15 mouse cellular contexts compared by ENCODE assay signal in genomic region chr13:48422438-48423329, GRCm38 (mm10).
DNase-seq lines count a peak whose midpoint lies in the region; ATAC-seq and TF ChIP-seq lines count a peak whose summit lies in the region.
"Had no signal": no experiment of that assay in that cellular context is flagged by ENCODE, and none has a peak within 500 bp of the region (broad histone marks: within the 10 kb centered on the region; RNA-seq: fewer than 3 reads in every experiment).

No protein-coding gene starts in this region.

- ATAC-seq in hindbrain, embryonic 11.5 days (ENCODE audit: low FRiP score), result no peak
- peak; percentile 91 for ATAC-seq in hindbrain, embryonic 15.5 days (ENCODE audit: low FRiP score, low read depth)
- no peak; the same call in 1 of the 2 replicates for ATAC-seq in midbrain, postnatal 0 days (ENCODE audit: low FRiP score)

- peak overlapping the region; percentile 72 for H3K27ac ChIP-seq in hindbrain, embryonic 10.5 days
- H3K27ac ChIP-seq in hindbrain, embryonic 11.5 days (ENCODE audit: low read depth, low read length), result no peak overlapping the region
- H3K27ac ChIP-seq in hindbrain, embryonic 15.5 days (replicated peaks), result peak overlapping the region; percentile 52
- no peak overlapping the region for H3K27ac ChIP-seq in midbrain, postnatal 0 days (ENCODE audit: low read depth, low read length)
- H3K27ac ChIP-seq: left cerebral cortex, adult 2 months; limb, embryonic 13.5 days; macrophage had no signal

- no peaks in the 10 kb centered on the region for H3K27me3 ChIP-seq in hindbrain, embryonic 10.5 days (ENCODE audit: insufficient read depth, poor library complexity, severe bottlenecking)
- no peaks in the 10 kb centered on the region for H3K27me3 ChIP-seq in hindbrain, embryonic 11.5 days (ENCODE audit: control insufficient read depth, insufficient read depth, low read length)
- no peaks in the 10 kb centered on the region for H3K27me3 ChIP-seq in hindbrain, embryonic 15.5 days
- H3K27me3 ChIP-seq in midbrain, postnatal 0 days (ENCODE audit: insufficient read depth, low read length), result no peaks in the 10 kb centered on the region
- H3K27me3 ChIP-seq: limb, embryonic 13.5 days had no signal

- 27% methylated on average over 9 of the region's 9 CpGs for WGBS in hindbrain, embryonic 10.5 days
- WGBS in hindbrain, embryonic 11.5 days, result 33% methylated on average over 9 of the region's 9 CpGs
- 29% methylated on average over 9 of the region's 9 CpGs for WGBS in hindbrain, embryonic 15.5 days
- 37% methylated on average over 9 of the region's 9 CpGs for WGBS in midbrain, postnatal 0 days

- H3K4me3 ChIP-seq in hindbrain, embryonic 10.5 days, result no peak overlapping the region
- no peak overlapping the region for H3K4me3 ChIP-seq in hindbrain, embryonic 11.5 days (ENCODE audit: low read depth, low read length)
- no peak overlapping the region for H3K4me3 ChIP-seq in hindbrain, embryonic 15.5 days
- no peak overlapping the region for H3K4me3 ChIP-seq in midbrain, postnatal 0 days (ENCODE audit: low read depth, low read length)
- H3K4me3 ChIP-seq: left cerebral cortex, adult 2 months; limb, embryonic 13.5 days had no signal

- intact Hi-C loops in heart, postnatal 36 days (cut with DNase I), result no loop called here

- TF ChIP-seq CTCF in midbrain, postnatal 0 days (IDR thresholded peaks at IDR 0.05), result no peak

- H3K9ac ChIP-seq in hindbrain, embryonic 11.5 days (ENCODE audit: low read depth, low read length), result no peak overlapping the region
- no peak overlapping the region for H3K9ac ChIP-seq in hindbrain, embryonic 15.5 days
- no peak overlapping the region for H3K9ac ChIP-seq in midbrain, postnatal 0 days (replicated peaks; ENCODE audit: low read length, poor library complexity, severe bottlenecking)
- H3K9ac ChIP-seq: limb, embryonic 13.5 days had no signal

- H3K4me2 ChIP-seq in hindbrain, embryonic 11.5 days (replicated peaks; ENCODE audit: low read depth, low read length), result no peak overlapping the region
- no peak overlapping the region for H3K4me2 ChIP-seq in hindbrain, embryonic 15.5 days
- H3K4me2 ChIP-seq in midbrain, postnatal 0 days (ENCODE audit: low read depth, low read length, poor library complexity, severe bottlenecking), result no peak overlapping the region
- H3K4me2 ChIP-seq: limb, embryonic 13.5 days had no signal

- no peaks in the 10 kb centered on the region for H3K36me3 ChIP-seq in hindbrain, embryonic 10.5 days
- no peaks in the 10 kb centered on the region for H3K36me3 ChIP-seq in hindbrain, embryonic 11.5 days (ENCODE audit: control insufficient read depth, insufficient read depth, low read length)
- no peaks in the 10 kb centered on the region for H3K36me3 ChIP-seq in hindbrain, embryonic 15.5 days
- no peaks in the 10 kb centered on the region for H3K36me3 ChIP-seq in midbrain, postnatal 0 days (ENCODE audit: insufficient read depth, low read length)
- H3K36me3 ChIP-seq: limb, embryonic 13.5 days had no signal

- no peaks in the 10 kb centered on the region for H3K9me3 ChIP-seq in hindbrain, embryonic 10.5 days
- no peaks in the 10 kb centered on the region for H3K9me3 ChIP-seq in hindbrain, embryonic 11.5 days (ENCODE audit: control insufficient read depth, low read length)
- H3K9me3 ChIP-seq in hindbrain, embryonic 15.5 days, result no peaks in the 10 kb centered on the region
- no peaks in the 10 kb centered on the region for H3K9me3 ChIP-seq in midbrain, postnatal 0 days (ENCODE audit: low read length)
- H3K9me3 ChIP-seq: limb, embryonic 13.5 days had no signal

- no peak for DNase-seq in hindbrain, embryonic 10.5 days (ENCODE audit: low spot score)
- no peak for DNase-seq in hindbrain, embryonic 11.5 days (ENCODE audit: low spot score)
- DNase-seq in cerebellum, postnatal 25 days, result peak; percentile 3 to 6
- peak; percentile 72 for DNase-seq in midbrain, postnatal 0 days (ENCODE audit: low spot score)
- no peak for DNase-seq in spleen, postnatal 4 days (ENCODE audit: low spot score in 2 of 2)
- DNase-seq in frontal cortex, adult 2 months (ENCODE audit: extremely low spot score in 1 of 2, low spot score in 1 of 2), result no peak
- no peak for DNase-seq in heart, postnatal 36 days
- DNase-seq: kidney, adult 8-10 months; lung, adult 18-20 months; retina, postnatal 1 day; spleen, adult 18-20 months had no signal

- H3K4me1 ChIP-seq in hindbrain, embryonic 10.5 days (replicated peaks), result peaks cover 17% of the 10 kb centered on the region
- no peaks in the 10 kb centered on the region for H3K4me1 ChIP-seq in hindbrain, embryonic 11.5 days (replicated peaks; ENCODE audit: control insufficient read depth, insufficient read depth, low read length)
- H3K4me1 ChIP-seq in hindbrain, embryonic 15.5 days (replicated peaks), result 0 out of 2 replicates have a peak, but pooled peaks cover 6% of the 10 kb centered on the region
- H3K4me1 ChIP-seq in midbrain, postnatal 0 days (ENCODE audit: insufficient read depth, low read length), result no peaks in the 10 kb centered on the region
- H3K4me1 ChIP-seq: limb, embryonic 13.5 days had no signal

Comparison
In these comparisons a context has a peak if more than half of its experiments do, and no peak if none do; other contexts are left out.
1. H3K27ac ChIP-seq: peak in hindbrain, embryonic 10.5 days (single experiment) and hindbrain, embryonic 15.5 days (single experiment); none in hindbrain, embryonic 11.5 days (single experiment) and midbrain, postnatal 0 days (single experiment).
2. DNase-seq: peak in cerebellum, postnatal 25 days (2 of 2) and midbrain, postnatal 0 days (single experiment); none in hindbrain, embryonic 10.5 days (single experiment), hindbrain, embryonic 11.5 days (single experiment), spleen, postnatal 4 days (0 of 2), frontal cortex, adult 2 months (0 of 2) and heart, postnatal 36 days (0 of 2).